Mouse (Mus musculus) T-helper 17 cell (primary cell): ENCODE measurements around the gene Ptpn20.

Experiments
- in situ Hi-C, 2 experiments: fragments of 300-600 bp; cut with MboI, MseI; formaldehyde crosslinking; loops; 1 replicate in 1 of 2; 2 replicates in 1 of 2; pipeline ENCODE4 v1.15.1; 2025; ENCODE audit warnings: high pct_unique_total_duplicates in 2 of 2

Ptpn20 gene

DNA sequence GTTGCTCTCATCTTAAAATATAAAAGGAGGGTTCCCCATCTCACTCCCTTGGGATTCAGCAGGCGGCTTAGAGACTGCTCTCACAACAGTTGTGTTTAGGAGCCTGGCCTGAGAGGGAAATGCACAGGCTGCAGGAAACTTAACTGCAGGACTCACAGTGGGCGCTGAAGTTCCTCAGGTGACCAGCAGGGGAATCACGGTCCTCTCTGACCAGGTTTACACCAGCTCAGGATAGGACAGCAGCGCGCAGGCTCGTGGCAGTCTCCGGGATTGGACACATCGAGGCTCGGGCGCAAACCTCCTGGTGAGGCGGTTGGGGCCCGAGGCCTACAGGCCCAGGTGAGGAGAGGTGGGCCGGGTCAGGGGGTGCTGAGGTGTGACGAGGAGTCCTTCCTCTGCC, at the start of gene Ptpn20:
Gene Ptpn20 (plus strand): TSS at position 257 of the 400 bp plus-strand sequence.
- in situ Hi-C loops = no loop called here

- in situ Hi-C loops = no loop called here
Observed at GRCm38 (mm10) chr14:33539559-33540167, 49.3 kb upstream of the Ptpn20 start.

DNA sequence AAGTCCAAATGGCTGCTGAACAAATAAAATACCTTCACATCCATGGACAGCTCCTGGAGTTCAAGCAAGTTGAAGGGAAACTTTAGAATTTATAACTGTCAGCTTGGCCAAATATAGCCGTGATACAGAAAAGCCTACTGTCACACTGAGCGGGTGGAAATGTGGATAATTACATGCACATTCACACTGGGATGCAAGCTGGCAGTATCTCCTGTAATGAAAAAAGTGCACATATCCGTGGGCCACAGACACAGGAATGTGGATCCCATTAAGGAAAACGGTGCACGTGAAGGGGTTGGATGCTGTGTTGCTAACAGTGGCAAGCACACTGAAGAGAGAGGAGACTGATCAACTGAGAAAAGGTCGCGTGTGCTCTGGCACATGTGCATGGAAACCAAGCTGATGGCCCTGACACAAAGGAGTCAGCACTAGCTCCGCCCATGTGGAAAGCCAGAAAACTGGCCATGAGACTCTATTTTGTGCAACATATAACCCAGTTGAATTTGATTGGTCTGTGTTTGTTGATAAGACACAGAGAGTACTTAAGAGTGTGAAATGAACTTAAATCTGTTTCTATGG, 43.4 kb upstream of the Ptpn20 start:
- in situ Hi-C loops = no loop called here

DNA sequence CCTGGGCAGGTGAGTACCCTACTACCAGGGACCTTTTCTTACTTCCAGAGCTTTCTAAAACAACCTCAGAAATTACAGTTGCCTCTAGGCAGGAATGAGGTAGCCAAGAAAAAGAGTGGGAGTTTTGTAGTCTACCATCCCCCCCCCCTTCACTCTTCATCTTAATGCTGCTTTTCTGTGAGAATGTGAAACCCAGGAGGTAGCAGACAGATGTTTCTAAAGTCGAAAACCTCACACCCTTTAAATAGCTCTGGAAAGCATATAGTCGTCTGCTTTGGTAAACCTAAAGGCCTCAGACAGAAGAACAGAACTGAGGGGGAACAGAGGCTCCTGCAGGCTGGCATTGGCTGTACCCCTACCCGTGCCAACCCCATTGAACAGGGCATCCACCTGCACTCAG, 40.4 kb upstream of the Ptpn20 start:
- in situ Hi-C loops = no loop called here

DNA sequence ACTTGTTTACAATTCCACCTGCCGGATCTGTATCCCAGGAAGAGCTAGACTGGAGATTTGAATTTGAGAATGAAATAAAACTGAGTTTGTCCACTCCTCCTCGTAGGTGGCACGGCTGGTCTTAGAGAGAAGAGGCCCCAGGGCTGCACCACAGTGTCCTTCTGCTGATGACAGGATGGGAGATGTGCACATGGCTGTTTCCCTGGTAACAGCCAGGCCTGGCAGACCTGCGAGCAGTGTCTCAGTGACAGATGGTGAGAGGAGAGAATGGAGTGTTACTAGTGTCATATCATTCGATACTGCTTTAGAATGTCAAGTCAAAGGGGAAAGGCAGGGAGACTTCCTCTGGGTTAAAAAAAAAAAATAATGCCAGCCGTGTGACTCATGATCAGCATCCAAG, 39.2 kb upstream of the Ptpn20 start:
- in situ Hi-C loops = no loop called here

GRCm38 (mm10) chr14:33570737-33571136, 18.3 kb upstream of the Ptpn20 start:
- in situ Hi-C loops = no loop called here

DNA sequence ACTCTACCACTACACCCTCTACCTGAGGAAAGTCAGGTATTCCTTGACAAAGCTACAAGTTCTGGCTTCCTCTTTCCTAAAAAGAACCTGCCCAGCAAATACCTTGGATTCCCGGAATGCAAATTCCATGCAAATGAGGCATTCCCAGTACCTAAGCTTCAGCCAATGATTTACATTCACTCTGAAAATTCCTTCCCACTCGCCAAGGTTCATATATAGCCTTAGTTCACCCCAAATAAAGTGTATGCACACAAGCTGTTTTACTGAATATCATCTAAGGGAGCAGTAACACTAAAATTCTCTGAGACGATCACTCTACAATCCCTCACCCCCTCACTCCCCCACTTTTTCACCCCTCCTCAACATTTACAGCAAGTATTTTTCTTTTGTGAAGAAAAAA, 15.4 kb upstream of the Ptpn20 start:
- in situ Hi-C loops = no loop called here

- in situ Hi-C loops = no loop called here
Observed at GRCm38 (mm10) chr14:33579771-33580484, 9.1 kb upstream of the Ptpn20 start.

- in situ Hi-C loops = no loop called here
Observed at GRCm38 (mm10) chr14:33598376-33599130, 9.5 kb downstream of the Ptpn20 start.

DNA sequence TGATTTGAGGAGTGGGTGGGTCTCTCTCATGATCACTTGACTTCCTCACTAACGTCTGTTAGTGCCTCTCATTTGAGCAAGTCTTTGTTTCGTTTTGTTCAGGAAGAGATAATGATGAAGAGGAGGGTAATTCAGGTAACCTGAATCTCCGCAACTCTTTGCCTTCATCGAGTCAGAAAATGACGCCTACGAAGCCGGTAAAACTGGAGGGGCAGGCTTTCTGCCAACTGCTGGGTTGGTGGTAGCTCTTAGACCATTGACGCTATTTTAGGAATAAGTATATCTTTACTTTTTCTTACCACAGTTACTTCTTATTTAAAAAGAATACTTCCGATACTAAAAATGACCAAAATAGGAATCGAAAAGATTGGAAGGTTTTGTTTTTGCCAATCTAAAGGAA, 18.4 kb downstream of the Ptpn20 start:
- in situ Hi-C loops = no loop called here

DNA sequence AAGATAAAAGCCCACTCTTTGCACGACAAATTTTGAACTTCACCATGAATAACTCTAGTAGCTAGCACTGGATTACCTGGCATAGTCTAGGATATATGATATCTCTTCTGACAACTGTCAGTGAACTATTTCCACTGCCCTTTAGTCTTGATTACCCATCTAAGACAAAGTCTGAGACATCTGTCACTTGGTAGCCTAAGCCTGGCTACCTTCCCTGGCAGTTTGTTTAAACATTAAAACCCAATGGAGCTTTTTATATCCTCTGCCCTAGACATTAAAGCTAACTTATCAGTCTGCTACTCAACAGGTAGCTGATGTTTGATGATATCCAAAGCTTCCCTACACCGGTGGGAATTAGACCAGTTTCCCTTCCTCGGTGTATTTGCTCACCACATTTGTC, 36.0 kb downstream of the Ptpn20 start:
- in situ Hi-C loops = no loop called here

DNA sequence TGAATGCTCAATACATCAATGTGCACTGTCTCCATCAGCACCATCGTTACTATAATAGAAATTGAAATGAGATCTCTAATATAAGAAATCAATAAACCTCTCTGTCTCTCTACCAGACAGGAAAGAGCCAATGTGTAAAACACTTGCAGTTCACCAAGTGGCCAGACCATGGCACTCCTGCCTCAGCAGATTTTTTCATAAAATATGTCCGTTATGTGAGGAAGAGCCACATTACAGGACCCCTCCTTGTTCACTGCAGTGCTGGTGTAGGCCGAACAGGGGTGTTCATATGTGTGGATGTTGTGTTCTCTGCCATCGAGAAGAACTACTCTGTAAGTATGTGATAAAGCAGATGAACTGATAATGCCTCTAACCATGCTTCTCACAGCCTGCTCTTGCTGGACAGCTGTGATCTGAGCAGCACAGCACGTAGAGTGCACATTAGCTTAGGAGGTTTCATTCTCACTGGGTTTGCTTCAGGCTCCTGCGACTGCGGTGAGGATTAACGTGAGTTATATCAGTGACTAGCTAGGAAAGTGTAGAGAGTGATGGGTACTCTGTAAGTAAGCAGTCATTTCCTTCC, 43.9 kb downstream of the Ptpn20 start:
- in situ Hi-C loops = no loop called here

- in situ Hi-C loops = no loop called here
Observed at GRCm38 (mm10) chr14:33634354-33634753, 45.3 kb downstream of the Ptpn20 start.

DNA sequence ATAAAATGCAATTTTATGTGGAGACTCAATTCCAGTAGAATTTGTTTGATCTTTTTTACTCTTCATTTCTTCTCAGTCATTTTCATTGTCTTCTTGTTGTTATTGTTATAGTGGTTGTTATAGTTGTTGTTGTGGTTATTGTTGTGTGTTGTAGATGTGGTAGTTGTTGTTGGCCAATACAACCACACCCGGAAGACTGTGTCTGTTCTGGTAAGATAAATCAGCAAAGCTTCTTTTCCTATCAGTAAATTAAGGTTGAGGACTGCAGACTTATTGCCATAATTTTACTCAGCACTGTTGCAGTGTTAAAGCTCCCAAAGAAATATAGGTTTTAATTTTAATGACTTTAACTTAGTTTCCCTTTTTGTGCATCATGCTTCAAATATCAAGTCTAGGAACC, 45.8 kb downstream of the Ptpn20 start:
- in situ Hi-C loops = no loop called here

- in situ Hi-C loops = no loop called here
Observed at GRCm38 (mm10) chr14:33639357-33639756, 50.4 kb downstream of the Ptpn20 start.

GRCm38 (mm10) chr14:33650721-33651120, 61.7 kb downstream of the Ptpn20 start:
- in situ Hi-C loops = no loop called here

DNA sequence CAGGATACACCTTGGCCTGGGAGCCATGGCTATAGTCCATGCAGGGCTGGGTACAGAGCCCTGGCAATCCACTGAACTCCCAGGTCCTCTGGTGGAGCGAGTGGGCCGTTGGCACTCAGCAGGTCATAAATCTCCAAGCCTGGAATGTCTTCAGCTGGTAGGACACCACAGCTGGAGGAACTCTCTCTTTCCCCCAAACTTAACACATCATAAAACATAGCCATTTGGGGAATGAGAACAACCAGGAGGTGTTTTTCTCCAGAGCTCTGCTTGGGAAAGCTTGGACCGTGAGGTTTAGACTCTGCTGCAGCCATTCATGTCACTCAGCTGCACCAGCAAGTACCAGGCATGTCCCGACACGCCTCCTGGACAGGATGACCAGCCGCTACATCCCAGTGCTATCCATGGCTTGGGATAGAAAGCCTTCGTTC, 68.5 kb downstream of the Ptpn20 start:
- in situ Hi-C loops = no loop called here

- in situ Hi-C loops = no loop called here
Observed at GRCm38 (mm10) chr14:33658331-33658730, 69.3 kb downstream of the Ptpn20 start.

GRCm38 (mm10) chr14:33662080-33662479, 73.1 kb downstream of the Ptpn20 start:
- in situ Hi-C loops = no loop called here

GRCm38 (mm10) chr14:33666301-33666700, 77.3 kb downstream of the Ptpn20 start:
- in situ Hi-C loops = no loop called here

DNA sequence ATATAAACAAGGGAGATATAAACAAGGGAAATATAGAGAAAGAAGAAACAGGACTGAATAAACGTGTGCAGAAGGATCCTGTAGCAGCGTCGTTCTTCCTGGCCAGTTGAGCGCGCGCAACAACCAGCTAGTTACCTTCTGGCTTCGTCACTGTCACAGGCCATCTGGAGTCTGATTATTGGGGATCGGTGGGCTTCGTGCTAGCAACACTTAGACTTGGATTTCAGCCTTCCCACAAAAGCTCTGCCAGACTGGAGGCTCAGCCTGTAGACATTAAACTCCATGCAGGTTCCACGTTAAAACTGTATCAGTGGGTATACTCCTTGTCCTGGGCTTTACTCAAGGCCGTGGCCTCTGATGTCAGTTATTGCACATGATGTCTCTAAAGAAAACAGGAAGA, 80.9 kb downstream of the Ptpn20 start:
- in situ Hi-C loops = no loop called here
